Mouse (Mus musculus): ENCODE data around the gene Ddx21. TPM values are rescaled to one million over a fixed set of nuclear protein-coding genes. Genes with fewer than 3 reads are reported as not detected.
A peak's percentile ranks its signal among the peaks of the same experiment; 100 is the strongest.
"Not testable (repeated sequence)": the region's sequence is repeated elsewhere in the genome, so short reads cannot be mapped to it uniquely, and the experiment has no call there.

The Ddx21 gene
- polyA plus RNA-seq, 1 experiment from 2014 or later: 17.0 TPM

DNA sequence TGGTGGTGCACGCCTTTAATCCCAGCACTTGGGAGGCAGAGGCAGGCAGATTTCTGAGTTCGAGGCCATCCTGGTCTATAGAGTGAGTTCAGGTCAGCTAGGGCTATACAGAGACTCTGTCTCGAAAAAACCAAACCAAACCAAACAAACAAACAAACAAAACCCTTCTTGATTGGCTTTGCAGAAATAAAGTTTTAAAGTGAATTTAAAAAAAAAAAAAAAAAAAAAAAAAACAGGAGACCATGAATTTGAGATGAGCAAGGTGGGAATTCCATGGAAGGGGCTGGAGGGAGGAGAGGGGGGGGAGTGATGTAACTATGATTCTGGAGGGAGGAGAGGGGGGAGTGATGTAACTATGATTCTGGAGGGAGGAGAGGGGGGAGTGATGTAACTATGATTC, 2.8 kb downstream of the Ddx21 start:
- H3K9me3 ChIP-seq (ENCODE audit: control insufficient read depth, low read length); H3K27ac ChIP-seq (ENCODE audit: low read length); H3K4me3 ChIP-seq (ENCODE audit: low read length); H3K36me3 ChIP-seq (ENCODE audit: control insufficient read depth, insufficient read depth, low read length); H3K27me3 ChIP-seq (replicated peaks; ENCODE audit: control insufficient read depth, insufficient read depth, low read length); H3K9ac ChIP-seq (ENCODE audit: low read depth, low read length); H3K4me1 ChIP-seq (ENCODE audit: control insufficient read depth, insufficient read depth, low read length); H3K4me2 ChIP-seq (ENCODE audit: low read depth, low read length); ATAC-seq: not testable (repeated sequence)
- WGBS: 97% methylated on average over 3 of the region's 3 CpGs

DNA sequence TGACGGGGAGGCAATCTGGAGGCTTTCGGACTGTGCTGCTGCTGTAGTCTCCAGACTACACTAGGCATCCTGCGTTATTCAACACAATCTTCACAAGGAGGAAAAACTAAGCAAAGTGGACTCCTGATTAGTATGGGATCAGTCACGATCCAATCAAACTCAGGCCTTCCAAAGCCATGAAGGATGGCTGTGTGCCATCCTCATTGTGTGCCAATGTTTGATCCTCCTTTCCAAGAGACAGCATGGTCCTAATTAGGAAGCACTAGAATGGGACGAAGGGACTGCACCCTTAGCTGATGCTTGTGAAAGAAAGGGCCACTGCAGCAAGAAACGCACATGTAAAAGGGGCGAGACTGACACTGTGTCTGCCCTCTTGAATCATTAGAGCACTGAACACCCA, 9.6 kb downstream of the Ddx21 start:
- Histone ChIP-seq H3K4me3 (ENCODE audit: low read length) (no peak overlapping the region), H3K9ac (ENCODE audit: low read depth, low read length) (no peak overlapping the region), H3K27me3 (replicated peaks; ENCODE audit: control insufficient read depth, insufficient read depth, low read length) (no peaks in the 10 kb centered on the region), H3K9me3 (ENCODE audit: control insufficient read depth, low read length) (no peaks in the 10 kb centered on the region), H3K4me1 (ENCODE audit: control insufficient read depth, insufficient read depth, low read length) (no peaks in the 10 kb centered on the region), H3K36me3 (ENCODE audit: control insufficient read depth, insufficient read depth, low read length) (peaks cover 10% of the 10 kb centered on the region), H3K4me2 (ENCODE audit: low read depth, low read length) (no peak overlapping the region), H3K27ac (ENCODE audit: low read length) (no peak overlapping the region)
- ATAC-seq: no peak
- 91% methylated on average over 7 of the region's 7 CpGs for WGBS

DNA sequence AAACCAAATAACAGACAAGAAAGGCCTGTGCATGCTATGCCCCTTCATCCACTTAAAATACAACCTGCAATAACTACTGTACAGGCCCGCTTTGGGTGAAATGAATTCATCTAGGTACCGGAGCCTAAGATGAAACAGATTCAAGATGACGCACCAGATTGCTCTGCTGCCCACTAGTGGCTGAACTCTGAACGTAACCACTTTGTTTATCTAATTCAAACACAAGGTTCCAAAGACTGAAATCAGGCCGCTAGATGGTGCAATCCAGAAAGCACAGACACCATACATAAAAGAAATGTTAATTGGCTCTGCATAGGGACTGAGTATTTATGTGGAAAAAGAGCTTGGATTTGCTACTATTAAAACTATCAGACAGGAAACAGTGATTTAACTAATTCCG, 11.9 kb downstream of the Ddx21 start:
- Histone ChIP-seq H3K4me1 (ENCODE audit: control insufficient read depth, insufficient read depth, low read length) (no peaks in the 10 kb centered on the region), H3K4me2 (ENCODE audit: low read depth, low read length) (no peak overlapping the region), H3K9me3 (ENCODE audit: control insufficient read depth, low read length) (no peaks in the 10 kb centered on the region), H3K27ac (ENCODE audit: low read length) (no peak overlapping the region), H3K27me3 (replicated peaks; ENCODE audit: control insufficient read depth, insufficient read depth, low read length) (no peaks in the 10 kb centered on the region), H3K9ac (ENCODE audit: low read depth, low read length) (no peak overlapping the region), H3K36me3 (ENCODE audit: control insufficient read depth, insufficient read depth, low read length) (peaks cover 11% of the 10 kb centered on the region; the same call in 1 of the 2 replicates), H3K4me3 (ENCODE audit: low read length) (no peak overlapping the region)
- peak; percentile 65; the same call in 1 of the 2 replicates for ATAC-seq
- 31% methylated on average over 6 of the region's 6 CpGs for WGBS

DNA sequence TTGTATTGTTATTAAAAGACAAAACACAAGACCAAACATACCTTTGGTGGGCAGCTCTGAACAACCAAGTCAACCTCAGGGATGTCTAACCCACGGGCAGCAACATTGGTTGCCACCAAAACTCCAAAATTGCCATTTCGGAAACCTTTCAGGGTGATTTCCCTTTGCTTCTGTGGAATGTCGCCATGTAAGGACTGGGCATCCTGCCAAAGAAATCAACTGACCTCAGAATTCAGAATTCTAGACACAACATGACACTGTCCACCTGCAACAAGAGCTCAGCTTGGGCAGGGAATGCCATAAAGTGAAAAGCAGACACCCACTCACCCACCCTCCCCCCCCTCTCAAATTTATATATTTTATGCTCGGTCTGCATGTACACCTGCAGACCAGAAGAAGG, 13.5 kb downstream of the Ddx21 start:
- 76% methylated on average over 4 of the region's 4 CpGs for WGBS
- peaks cover 19% of the 10 kb centered on the region for H3K36me3 ChIP-seq (ENCODE audit: control insufficient read depth, insufficient read depth, low read length)
- H3K9ac ChIP-seq (ENCODE audit: low read depth, low read length): no peak overlapping the region
- no peaks in the 10 kb centered on the region for H3K4me1 ChIP-seq (ENCODE audit: control insufficient read depth, insufficient read depth, low read length)
- no peaks in the 10 kb centered on the region for H3K9me3 ChIP-seq (ENCODE audit: control insufficient read depth, low read length)
- H3K4me3 ChIP-seq (ENCODE audit: low read length): no peak overlapping the region
- H3K27ac ChIP-seq (ENCODE audit: low read length): no peak overlapping the region
- no peaks in the 10 kb centered on the region for H3K27me3 ChIP-seq (replicated peaks; ENCODE audit: control insufficient read depth, insufficient read depth, low read length)
- ATAC-seq: no peak
- H3K4me2 ChIP-seq (ENCODE audit: low read depth, low read length): no peak overlapping the region

DNA sequence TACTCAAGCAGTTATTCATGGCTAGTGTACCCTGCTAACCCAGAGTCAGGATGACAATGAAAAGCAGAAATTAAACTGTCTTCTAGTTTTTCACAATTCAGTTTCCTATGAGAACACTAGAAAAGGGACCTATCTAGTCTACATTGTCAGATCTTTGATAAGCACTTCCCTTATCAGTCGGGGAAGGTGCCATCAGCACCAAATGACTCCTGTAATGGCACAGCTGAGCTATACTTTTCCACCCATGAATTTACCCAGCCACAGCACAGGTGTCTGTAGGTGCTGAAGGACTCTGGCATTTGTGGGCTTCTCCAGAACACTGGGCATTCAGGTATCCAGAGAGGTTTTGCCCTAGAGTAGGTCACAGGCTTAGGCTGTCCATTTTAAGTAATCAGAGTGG, 18.8 kb downstream of the Ddx21 start:
- H3K9me3 ChIP-seq (ENCODE audit: control insufficient read depth, low read length): no peaks in the 10 kb centered on the region
- H3K4me3 ChIP-seq (ENCODE audit: low read length): no peak overlapping the region
- 79% methylated on average over 1 of the region's 1 CpGs for WGBS
- ATAC-seq: no peak
- no peak overlapping the region for H3K27ac ChIP-seq (ENCODE audit: low read length)
- H3K36me3 ChIP-seq (ENCODE audit: control insufficient read depth, insufficient read depth, low read length): peaks cover 39% of the 10 kb centered on the region
- no peaks in the 10 kb centered on the region for H3K27me3 ChIP-seq (replicated peaks; ENCODE audit: control insufficient read depth, insufficient read depth, low read length)
- H3K4me2 ChIP-seq (ENCODE audit: low read depth, low read length): no peak overlapping the region
- H3K4me1 ChIP-seq (ENCODE audit: control insufficient read depth, insufficient read depth, low read length): no peaks in the 10 kb centered on the region
- H3K9ac ChIP-seq (ENCODE audit: low read depth, low read length): no peak overlapping the region

DNA sequence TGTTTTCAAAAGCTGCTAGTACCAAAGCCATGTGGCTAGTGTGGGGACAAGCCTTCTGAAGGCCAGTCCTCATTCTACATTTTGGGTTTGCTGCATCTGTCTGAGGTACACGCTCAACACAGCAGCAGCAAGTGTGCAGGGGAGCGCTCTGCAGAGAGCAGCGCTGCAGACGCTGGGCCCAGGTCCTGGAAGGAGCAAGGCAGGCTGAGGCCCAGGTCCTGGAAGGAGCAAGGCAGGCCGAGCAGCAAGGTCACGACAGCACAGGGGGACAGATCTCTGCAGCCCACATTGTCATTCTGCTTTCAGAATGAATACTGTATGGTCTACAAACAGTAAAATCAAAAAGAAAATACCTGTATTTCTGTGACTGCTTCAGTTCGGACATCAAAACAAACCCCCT, 19.4 kb downstream of the Ddx21 start:
- no peaks in the 10 kb centered on the region for H3K27me3 ChIP-seq (replicated peaks; ENCODE audit: control insufficient read depth, insufficient read depth, low read length)
- peaks cover under 1% of the 10 kb centered on the region for H3K4me1 ChIP-seq (ENCODE audit: control insufficient read depth, insufficient read depth, low read length)
- H3K4me3 ChIP-seq (ENCODE audit: low read length): no peak overlapping the region
- no peak overlapping the region for H3K27ac ChIP-seq (ENCODE audit: low read length)
- H3K9ac ChIP-seq (ENCODE audit: low read depth, low read length): no peak overlapping the region
- no peak for ATAC-seq
- H3K36me3 ChIP-seq (ENCODE audit: control insufficient read depth, insufficient read depth, low read length): peaks cover 39% of the 10 kb centered on the region
- H3K9me3 ChIP-seq (ENCODE audit: control insufficient read depth, low read length): no peaks in the 10 kb centered on the region
- H3K4me2 ChIP-seq (ENCODE audit: low read depth, low read length): no peak overlapping the region
- WGBS: 77% methylated on average over 7 of the region's 7 CpGs

DNA sequence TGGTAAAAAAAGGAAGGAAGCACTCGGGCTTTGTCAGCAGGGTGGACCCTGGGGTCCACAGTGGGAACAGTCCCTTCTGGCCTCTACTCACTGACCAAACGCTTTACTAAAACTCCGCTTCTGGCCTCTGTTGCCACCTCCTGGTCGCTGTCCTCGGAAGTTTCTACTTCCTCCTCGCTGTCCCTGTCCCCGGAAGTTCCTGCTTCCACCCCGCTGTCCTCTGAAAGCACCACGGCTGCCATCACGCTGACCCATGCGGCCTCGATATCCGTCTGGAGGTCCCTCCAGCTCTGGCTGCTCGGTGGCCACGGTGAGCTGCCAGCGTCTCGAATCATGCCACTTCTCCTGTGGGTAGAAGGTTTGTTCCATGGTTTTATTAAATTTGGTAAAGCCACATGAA, 19.8 kb downstream of the Ddx21 start:
- no peak overlapping the region for H3K4me3 ChIP-seq (ENCODE audit: low read length)
- H3K9ac ChIP-seq (ENCODE audit: low read depth, low read length): no peak overlapping the region
- 87% methylated on average over 17 of the region's 17 CpGs for WGBS

DNA sequence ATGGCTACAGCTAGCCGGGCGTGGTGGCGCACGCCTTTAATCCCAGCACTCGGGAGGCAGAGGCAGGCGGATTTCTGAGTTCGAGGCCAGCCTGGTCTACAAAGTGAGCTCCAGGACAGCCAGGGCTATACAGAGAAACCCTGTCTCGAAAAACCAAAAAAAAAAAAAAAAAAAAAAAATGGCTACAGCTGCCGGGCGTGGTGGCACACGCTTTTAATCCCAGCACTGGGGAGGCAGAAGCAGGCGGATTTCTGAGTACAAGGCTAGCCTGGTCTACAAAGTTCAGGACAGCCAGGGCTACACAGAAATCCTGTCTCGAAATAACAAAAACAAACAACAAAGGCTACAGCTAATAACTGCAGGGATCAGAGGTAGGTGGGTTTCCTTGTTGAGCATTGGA, 23.0 kb downstream of the Ddx21 start:
- 92% methylated on average over 12 of the region's 13 CpGs for WGBS
- not testable (repeated sequence) for H3K4me1 ChIP-seq (ENCODE audit: control insufficient read depth, insufficient read depth, low read length); ATAC-seq; H3K27me3 ChIP-seq (replicated peaks; ENCODE audit: control insufficient read depth, insufficient read depth, low read length); H3K9me3 ChIP-seq (ENCODE audit: control insufficient read depth, low read length); H3K4me3 ChIP-seq (ENCODE audit: low read length); H3K9ac ChIP-seq (ENCODE audit: low read depth, low read length); H3K4me2 ChIP-seq (ENCODE audit: low read depth, low read length); H3K27ac ChIP-seq (ENCODE audit: low read length)
- peaks cover 24% of the 10 kb centered on the region for H3K36me3 ChIP-seq (ENCODE audit: control insufficient read depth, insufficient read depth, low read length)

More for the DNA sequence above, 19.8 kb downstream of the Ddx21 start:
- H3K4me1 ChIP-seq (ENCODE audit: control insufficient read depth, insufficient read depth, low read length): peaks cover 5% of the 10 kb centered on the region
- ATAC-seq: no peak
- H3K4me2 ChIP-seq (ENCODE audit: low read depth, low read length): no peak overlapping the region
- no peaks in the 10 kb centered on the region for H3K9me3 ChIP-seq (ENCODE audit: control insufficient read depth, low read length)
- no peaks in the 10 kb centered on the region for H3K27me3 ChIP-seq (replicated peaks; ENCODE audit: control insufficient read depth, insufficient read depth, low read length)
- H3K36me3 ChIP-seq (ENCODE audit: control insufficient read depth, insufficient read depth, low read length): peaks cover 39% of the 10 kb centered on the region
- no peak overlapping the region for H3K27ac ChIP-seq (ENCODE audit: low read length)

DNA sequence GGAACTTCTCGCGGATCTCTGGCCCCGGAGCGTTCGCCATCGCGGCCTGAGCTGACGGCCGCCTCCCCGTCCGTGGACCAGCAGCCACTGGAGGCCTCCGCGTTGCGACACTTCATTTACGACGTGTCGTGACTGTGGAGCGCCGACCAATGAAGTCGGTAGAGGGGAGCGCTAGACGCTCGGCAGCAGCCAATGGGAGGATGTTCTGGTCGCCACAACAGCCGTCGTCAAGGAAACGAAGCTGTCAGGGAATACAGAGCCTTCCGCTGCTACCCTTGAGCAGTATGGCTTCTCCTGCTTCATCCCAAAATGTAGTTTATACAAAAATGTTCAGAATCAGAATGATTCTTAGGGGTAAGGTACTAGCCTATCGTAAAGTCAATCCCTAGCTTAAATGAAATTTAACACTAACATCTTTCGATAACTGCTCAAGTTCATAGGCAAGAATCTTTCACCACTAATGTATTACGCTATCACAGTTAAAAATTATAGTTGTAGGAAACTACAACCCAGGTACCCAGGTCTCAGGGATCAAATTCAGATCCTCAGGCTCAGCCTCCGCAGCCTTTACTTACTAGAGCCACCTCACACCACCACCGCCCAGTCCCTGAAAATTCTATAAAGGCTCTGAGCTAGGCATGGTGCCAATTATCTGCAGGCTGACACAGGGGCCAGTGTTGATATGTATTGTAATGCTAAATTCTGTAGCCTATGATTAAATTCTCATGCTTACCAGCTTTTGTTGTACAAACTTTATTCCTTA, 23.6 kb downstream of the Ddx21 start, which contains the start of gene Kif1bp:
Gene Kif1bp (minus strand): TSS at position 120 of the 763 bp plus-strand sequence.
- peak; percentile 99 for ATAC-seq
- Histone ChIP-seq H3K36me3 (ENCODE audit: control insufficient read depth, insufficient read depth, low read length) (peaks cover 19% of the 10 kb centered on the region), H3K9ac (ENCODE audit: low read depth, low read length) (peak within 1 kb of the TSS; percentile 88), H3K4me3 (ENCODE audit: low read length) (peak within 1 kb of the TSS; percentile 93), H3K4me1 (ENCODE audit: control insufficient read depth, insufficient read depth, low read length) (peaks cover 9% of the 10 kb centered on the region), H3K27ac (ENCODE audit: low read length) (peak within 1 kb of the TSS; percentile 67), H3K27me3 (replicated peaks; ENCODE audit: control insufficient read depth, insufficient read depth, low read length) (no peaks in the 10 kb centered on the region), H3K9me3 (ENCODE audit: control insufficient read depth, low read length) (no peaks in the 10 kb centered on the region), H3K4me2 (ENCODE audit: low read depth, low read length) (peak within 1 kb of the TSS; percentile 89)
- WGBS: 6% methylated on average over 33 of the region's 33 CpGs
